Mouse (Mus musculus) left cerebral cortex, adult 9 months (tissue): ENCODE data around the gene Pgf.
A peak's percentile ranks its signal among the peaks of the same experiment; 100 is the strongest.

Experiments
- DNase-seq, 2 experiments: peaks; one replicate each; pipeline ENCODE4 v3.0.0; 2022; ENCODE audit warnings: low spot score in 2 of 2

The Pgf gene

DNA sequence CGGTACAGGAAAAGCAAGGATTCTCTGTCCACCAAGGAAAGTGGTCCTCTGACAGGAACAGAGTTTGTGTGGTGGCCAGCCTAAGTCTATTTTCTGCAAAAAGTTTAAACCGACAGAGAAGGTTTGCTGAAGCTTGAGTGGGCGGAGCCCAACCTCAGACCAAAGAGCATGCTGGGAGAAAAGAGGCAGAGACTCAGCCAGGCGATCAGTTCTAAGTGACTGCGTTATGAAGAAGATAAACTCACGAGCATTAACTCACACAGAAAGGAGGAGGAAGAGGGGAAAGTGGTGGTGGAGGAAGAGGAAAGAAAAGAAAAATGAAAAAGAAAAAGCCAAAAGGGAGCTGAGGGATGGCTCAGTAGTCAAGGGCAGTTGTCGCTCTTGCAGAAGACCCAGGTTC lies 12.7 kb upstream of the Pgf start:
- DNase-seq = no peak

DNA sequence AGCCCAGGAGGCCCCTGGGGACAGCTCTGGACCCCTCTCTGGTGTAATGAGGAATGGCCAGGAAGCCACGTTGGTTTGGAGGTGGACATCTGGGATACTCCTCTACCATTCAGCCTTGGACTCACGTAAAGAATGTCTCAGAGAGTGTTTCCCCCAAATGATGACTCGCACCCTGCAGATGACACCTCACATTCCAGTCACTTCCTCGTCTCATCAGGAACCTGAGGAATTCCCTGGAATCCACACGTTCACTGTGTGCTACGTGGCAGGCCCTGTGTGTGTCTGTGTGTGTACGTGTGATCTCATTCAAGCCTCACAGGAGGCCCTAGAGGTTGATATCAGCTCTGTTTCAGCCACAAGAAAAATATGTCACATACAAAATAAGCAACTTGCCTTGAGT lies 8.8 kb upstream of the Pgf start:
- no peak for DNase-seq

- no peak for DNase-seq
These were observed 8.2 kb upstream of the Pgf start for GRCm38 (mm10) chr12:85185810-85186209.

DNA sequence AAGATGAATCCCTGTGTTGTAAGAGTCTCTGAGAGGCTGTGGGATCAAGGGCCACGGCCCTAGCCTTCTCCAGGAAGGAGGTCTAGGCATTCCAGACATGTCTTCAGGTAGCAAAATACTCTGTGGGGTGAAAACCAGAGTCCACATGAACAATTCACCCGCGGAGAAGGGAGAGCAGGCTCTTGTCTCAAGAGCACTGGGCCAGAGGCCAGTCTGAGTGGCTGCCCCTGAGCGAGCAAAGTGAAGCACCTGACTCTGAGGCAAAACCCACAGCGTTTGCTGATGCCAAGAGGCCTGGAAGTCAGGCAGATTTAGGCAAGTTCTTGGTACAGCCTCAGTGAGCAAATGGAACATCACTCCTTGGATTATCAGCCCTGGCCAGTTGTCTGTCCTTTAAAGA lies 6.5 kb upstream of the Pgf start:
- no peak for DNase-seq

DNA sequence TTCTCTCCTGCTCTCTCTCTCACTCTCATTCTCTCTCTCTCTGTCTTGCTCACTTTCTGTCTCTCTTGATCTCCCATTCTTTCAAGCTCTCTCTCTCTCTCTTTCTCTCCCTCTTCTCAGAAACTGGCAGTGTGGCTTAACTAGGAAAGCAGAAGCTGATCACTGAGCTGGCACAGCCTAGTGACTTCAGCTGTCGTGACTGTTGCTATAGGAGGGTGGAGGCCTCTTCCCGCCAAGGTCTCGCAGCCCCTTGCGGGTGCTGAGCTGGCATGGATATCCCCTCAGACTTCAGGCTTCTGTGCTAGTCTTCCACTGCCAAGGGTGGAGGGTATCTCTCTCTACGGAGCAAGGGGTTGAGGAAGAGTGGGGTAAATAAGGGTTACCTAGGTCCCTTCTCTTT lies 5.3 kb upstream of the Pgf start:
- DNase-seq = no peak

GRCm38 (mm10) chr12:85182345-85182643 lies 4.7 kb upstream of the Pgf start:
- no peak for DNase-seq

DNA sequence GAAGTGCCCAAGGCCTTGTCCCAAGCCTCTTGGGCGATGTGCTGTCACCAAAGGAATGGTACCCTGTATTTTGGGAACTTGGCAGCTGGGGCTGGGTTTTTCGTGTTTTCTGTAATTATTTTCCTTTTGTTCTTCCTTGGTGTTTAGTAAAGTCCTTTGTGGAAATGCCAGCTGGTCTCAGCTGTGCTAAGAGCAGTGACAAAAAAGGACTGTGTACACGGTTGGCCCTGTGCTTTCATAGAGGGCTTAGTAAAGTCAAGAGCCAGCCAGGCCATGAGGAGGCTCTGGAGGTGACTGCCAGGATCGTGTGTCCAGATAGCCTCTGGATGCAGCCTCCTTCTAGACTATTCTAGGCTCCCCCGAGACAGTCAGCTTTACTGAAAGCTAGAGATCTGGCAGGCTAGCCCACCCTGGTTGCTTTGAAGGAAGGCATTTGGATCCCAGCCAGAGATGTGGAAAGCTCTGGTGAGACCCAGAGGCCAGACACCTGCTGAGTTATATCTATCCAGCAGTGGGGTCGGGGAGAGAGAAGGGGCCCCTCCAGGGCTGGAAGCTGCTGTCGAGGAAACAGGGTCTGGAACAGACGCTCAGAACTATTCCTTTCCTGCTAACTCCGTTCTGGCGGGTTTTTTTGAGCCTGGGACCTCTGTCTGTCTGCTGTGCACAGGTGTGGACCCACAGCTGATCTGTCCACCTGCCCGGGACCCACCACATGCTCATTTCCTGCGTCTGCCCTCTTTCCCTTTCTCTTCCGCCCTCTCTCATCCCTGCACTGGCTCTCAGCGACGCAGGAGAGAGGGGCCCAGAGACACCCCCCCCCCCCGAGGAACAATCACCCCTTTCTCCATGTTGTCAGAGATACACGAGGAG lies 4.1 kb upstream of the Pgf start:
- DNase-seq = no peak

DNA sequence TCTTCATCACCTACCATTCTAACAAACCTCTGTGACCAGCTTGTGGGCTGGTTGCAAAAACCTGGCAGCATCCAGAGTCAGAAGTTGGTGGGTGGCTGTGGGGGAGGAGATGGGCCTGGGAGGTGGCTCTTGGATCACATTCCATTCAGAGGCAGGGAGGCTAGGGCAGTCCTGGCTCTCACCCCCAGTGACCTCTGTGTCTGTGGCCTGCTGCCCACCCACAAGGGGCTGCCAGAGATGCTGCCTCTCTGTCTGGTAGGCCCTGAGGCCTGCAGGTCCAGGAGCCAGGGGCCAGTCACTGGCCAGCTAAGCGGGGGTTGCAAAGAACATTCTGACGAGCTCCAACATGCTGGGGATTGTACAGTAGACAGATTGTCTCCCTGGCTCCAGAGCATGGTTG lies 704 bp upstream of the Pgf start:
- DNase-seq = no peak

DNA sequence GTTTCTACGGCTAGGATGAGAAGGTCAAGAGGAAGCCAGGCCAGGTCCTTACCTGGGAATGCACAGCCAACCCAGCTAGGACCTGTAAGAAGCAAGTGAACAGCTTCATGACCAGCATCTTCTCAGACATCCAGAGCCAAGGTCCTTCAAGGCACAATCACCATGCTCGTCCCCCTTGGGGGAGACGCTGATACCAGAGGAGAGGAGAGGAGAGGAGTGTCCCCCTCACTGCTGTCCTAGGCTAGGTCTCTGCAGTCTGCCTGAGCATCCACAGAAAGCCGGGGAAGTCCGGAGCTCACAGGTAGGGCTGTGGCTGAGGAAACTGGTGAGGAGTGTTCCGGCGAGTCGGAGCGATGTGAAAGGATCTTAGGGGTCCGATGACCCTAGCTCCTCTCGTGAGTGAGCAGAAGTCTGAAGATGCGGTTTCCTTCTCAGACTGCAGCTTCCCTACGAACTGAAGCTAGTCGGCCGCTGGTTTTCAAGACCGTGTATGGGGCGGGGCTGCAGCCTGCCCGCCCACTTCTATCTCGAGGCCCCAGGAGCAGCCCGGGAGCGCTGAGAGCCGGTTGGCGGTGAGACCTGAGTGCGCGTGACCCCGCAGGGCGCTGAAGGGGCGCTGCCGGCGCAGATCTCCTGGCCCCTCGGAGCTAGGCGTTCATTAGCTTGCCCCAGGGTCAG lies 605 bp downstream of the Pgf start:
- no peak for DNase-seq

GRCm38 (mm10) chr12:85175926-85176845 lies 1.4 kb downstream of the Pgf start:
- no peak for DNase-seq

DNA sequence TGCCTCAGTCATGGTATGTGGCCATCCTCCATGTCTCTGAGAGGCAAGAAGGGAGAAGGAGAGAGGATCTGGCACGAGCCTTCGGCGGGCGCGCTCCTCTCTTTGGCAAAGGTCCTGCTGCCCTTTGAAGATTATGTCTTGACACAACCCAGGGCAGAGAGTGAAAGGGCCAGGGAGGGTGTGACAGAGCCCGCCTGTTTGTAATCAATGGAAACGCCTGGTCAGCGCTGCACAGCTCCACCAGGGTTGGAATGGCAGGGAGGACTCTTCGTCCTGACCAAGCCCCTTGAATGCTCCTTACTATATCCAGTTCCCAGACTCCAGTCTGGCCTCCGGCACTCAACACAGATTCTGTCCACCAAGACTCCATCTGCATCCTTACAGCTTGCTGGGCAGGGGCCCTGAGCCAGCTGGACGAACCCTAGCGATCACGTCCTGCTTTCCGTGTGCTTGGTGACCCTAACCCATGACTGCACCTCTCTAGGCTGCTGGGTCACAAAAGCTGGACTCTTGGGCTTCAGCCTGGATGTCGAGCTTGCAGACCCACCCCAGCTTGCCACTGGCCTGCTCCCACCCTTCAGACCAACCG lies 2.4 kb downstream of the Pgf start:
- DNase-seq = no peak

DNA sequence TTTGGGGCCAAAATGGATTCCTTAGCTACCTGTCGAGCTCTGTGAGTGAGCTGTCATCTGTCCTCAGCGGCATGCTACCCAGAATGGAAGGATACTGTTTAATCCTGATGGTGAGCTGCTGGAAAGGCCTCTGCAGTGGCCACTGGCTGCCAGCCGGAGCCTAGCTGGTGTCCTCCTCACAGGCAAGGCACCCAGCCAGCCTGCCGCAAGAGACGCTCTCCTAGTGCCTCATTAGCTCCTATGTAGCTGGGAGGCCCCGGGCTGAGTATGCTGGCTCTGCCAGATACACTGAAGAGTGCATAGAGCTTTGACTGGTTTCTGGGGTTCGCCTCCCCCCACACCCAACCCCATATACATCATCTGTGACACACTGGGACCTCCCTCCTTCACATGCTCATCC lies 3.6 kb downstream of the Pgf start:
- DNase-seq = no peak

DNA sequence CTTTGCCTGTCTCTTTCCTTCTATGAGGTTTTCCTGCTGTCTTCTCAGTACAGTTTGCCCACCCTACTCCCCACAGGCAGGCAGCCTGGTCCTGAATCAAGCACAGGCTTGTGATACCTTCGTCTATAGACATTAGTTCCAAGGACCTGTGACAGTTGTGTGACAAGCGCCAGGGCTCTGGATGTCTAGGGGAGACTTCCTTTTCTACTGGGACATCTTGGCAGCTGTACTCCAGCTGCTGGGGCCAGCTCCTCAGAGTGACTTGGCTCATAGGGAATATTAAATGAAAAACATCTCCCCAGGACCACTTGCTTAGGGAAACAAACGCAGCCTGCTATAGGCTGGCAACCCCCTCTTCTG lies 6.7 kb downstream of the Pgf start:
- no peak for DNase-seq

GRCm38 (mm10) chr12:85170284-85170947 lies 7.2 kb downstream of the Pgf start:
- peak in 1 of 2 experiments; percentile 20 for DNase-seq

- DNase-seq = peak in 1 of 2 experiments; percentile 11
These were observed 7.7 kb downstream of the Pgf start for GRCm38 (mm10) chr12:85169877-85170276.

- DNase-seq = peak in 1 of 2 experiments; percentile 79
These were observed 8.3 kb downstream of the Pgf start for GRCm38 (mm10) chr12:85169117-85169858.

DNA sequence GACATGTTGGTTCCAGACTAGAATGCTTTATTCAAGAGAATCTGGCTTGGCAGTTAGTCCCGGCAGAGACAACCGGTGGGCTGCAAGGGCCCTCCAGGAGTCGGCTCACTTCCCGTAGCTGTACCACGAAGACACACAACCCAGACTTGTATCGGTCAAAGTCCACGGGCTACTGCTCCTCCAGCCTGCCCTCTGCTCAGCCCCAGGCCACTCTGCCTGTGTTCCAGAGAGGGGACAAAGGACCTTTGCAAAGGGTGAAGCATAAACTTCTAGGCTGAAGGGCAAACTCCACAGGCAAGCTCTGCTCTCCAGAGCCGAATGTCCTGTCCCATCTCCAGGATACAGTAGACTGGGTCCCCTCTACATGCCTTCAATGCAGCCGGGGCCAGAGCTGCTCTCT lies 11.0 kb downstream of the Pgf start:
- no peak for DNase-seq

GRCm38 (mm10) chr12:85164996-85165395 lies 12.6 kb downstream of the Pgf start:
- DNase-seq = no peak

DNA sequence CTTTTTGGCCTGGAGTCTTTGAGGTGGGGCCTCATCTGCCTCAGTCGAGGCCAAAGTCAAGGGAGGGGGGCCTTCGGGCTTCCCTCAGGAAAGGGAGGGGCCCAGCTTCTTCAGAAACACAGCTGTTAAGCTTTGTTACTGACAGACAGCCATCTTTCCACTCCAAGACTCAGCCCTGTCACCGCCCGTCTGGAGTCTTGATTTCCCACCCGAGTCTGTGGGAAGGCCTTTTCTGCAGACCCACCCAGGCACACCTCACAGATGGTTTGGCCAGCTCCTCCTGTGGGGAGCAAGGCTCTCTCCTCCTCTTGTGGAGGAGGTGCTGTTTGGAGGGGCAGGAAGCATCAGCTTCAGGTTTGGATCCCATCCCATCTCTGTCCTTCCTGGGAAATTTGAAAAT lies 18.0 kb downstream of the Pgf start:
- no peak for DNase-seq

- no peak for DNase-seq
These were observed 18.8 kb downstream of the Pgf start for GRCm38 (mm10) chr12:85158801-85159200.
